Mouse (Mus musculus): Measurements from ENCODE around the gene Rreb1. TPM values are rescaled to one million over a fixed set of nuclear protein-coding genes. Genes with fewer than 3 reads are reported as not detected.

The Rreb1 gene
- total and polyA plus RNA-seq, 2 experiments from 2014 or later = 2.3 to 6.0 TPM

- ATAC-seq (no peak), DNase-seq (ENCODE audit: low spot score) (no peak)
- no peaks in the 10 kb centered on the region for H3K27me3 ChIP-seq (ENCODE audit: insufficient read depth, low read length)
- TF ChIP-seq CTCF (IDR thresholded peaks at IDR 0.05; ENCODE audit: low read depth) = no peak
- no peak overlapping the region for H3K4me3 ChIP-seq (ENCODE audit: low read length)
- H3K9ac ChIP-seq (replicated peaks; ENCODE audit: low read length) = no peak overlapping the region
- no peaks in the 10 kb centered on the region for H3K4me1 ChIP-seq (ENCODE audit: insufficient read depth, low read length)
- 83% methylated on average over 8 of the region's 8 CpGs for WGBS
- H3K9me3 ChIP-seq (ENCODE audit: low read length) = no peaks in the 10 kb centered on the region
- H3K36me3 ChIP-seq (ENCODE audit: insufficient read depth, low read length) = no peaks in the 10 kb centered on the region
- H3K4me2 ChIP-seq (ENCODE audit: low read depth, low read length) = no peak overlapping the region
- no peak overlapping the region for H3K27ac ChIP-seq
Observed at GRCm38 (mm10) chr13:37882521-37882920, 104.3 kb downstream of the Rreb1 start.

GRCm38 (mm10) chr13:37883008-37883407 lies 104.8 kb downstream of the Rreb1 start:
- H3K9ac ChIP-seq (replicated peaks; ENCODE audit: low read length) = no peak overlapping the region
- H3K4me2 ChIP-seq (ENCODE audit: low read depth, low read length) = no peak overlapping the region
- ATAC-seq (no peak), DNase-seq (ENCODE audit: low spot score) (no peak)
- no peak overlapping the region for H3K27ac ChIP-seq
- H3K4me3 ChIP-seq (ENCODE audit: low read length) = no peak overlapping the region
- no peaks in the 10 kb centered on the region for H3K27me3 ChIP-seq (ENCODE audit: insufficient read depth, low read length)
- no peaks in the 10 kb centered on the region for H3K4me1 ChIP-seq (ENCODE audit: insufficient read depth, low read length)
- no peak for TF ChIP-seq CTCF (IDR thresholded peaks at IDR 0.05; ENCODE audit: low read depth)
- no peaks in the 10 kb centered on the region for H3K36me3 ChIP-seq (ENCODE audit: insufficient read depth, low read length)
- no peaks in the 10 kb centered on the region for H3K9me3 ChIP-seq (ENCODE audit: low read length)
- WGBS = 89% methylated on average over 5 of the region's 5 CpGs

GRCm38 (mm10) chr13:37885392-37885791 lies 107.2 kb downstream of the Rreb1 start:
- TF ChIP-seq CTCF (IDR thresholded peaks at IDR 0.05; ENCODE audit: low read depth) = no peak
- Histone ChIP-seq H3K4me2 (ENCODE audit: low read depth, low read length) (no peak overlapping the region), H3K27ac (no peak overlapping the region), H3K27me3 (ENCODE audit: insufficient read depth, low read length) (no peaks in the 10 kb centered on the region), H3K36me3 (ENCODE audit: insufficient read depth, low read length) (no peaks in the 10 kb centered on the region), H3K4me3 (ENCODE audit: low read length) (no peak overlapping the region), H3K9me3 (ENCODE audit: low read length) (no peaks in the 10 kb centered on the region), H3K9ac (replicated peaks; ENCODE audit: low read length) (no peak overlapping the region), H3K4me1 (ENCODE audit: insufficient read depth, low read length) (no peaks in the 10 kb centered on the region)
- ATAC-seq = no peak
- 82% methylated on average over 2 of the region's 2 CpGs for WGBS
- DNase-seq (ENCODE audit: low spot score) = no peak

- H3K4me1 ChIP-seq (ENCODE audit: insufficient read depth, low read length) = no peaks in the 10 kb centered on the region
- 91% methylated on average over 6 of the region's 6 CpGs for WGBS
- ATAC-seq = no peak
- no peak for TF ChIP-seq CTCF (IDR thresholded peaks at IDR 0.05; ENCODE audit: low read depth)
- H3K9ac ChIP-seq (replicated peaks; ENCODE audit: low read length) = no peak overlapping the region
- H3K27me3 ChIP-seq (ENCODE audit: insufficient read depth, low read length) = no peaks in the 10 kb centered on the region
- H3K4me2 ChIP-seq (ENCODE audit: low read depth, low read length) = no peak overlapping the region
- H3K9me3 ChIP-seq (ENCODE audit: low read length) = no peaks in the 10 kb centered on the region
- DNase-seq (ENCODE audit: low spot score) = no peak
- no peak overlapping the region for H3K4me3 ChIP-seq (ENCODE audit: low read length)
- H3K27ac ChIP-seq = no peak overlapping the region
- no peaks in the 10 kb centered on the region for H3K36me3 ChIP-seq (ENCODE audit: insufficient read depth, low read length)
Observed at GRCm38 (mm10) chr13:37886024-37886423, 107.8 kb downstream of the Rreb1 start.

GRCm38 (mm10) chr13:37894756-37895155 lies 116.6 kb downstream of the Rreb1 start:
- DNase-seq (ENCODE audit: low spot score) = no peak
- Histone ChIP-seq H3K36me3 (ENCODE audit: insufficient read depth, low read length) (no peaks in the 10 kb centered on the region), H3K9me3 (ENCODE audit: low read length) (no peaks in the 10 kb centered on the region), H3K4me1 (ENCODE audit: insufficient read depth, low read length) (no peaks in the 10 kb centered on the region), H3K4me3 (ENCODE audit: low read length) (no peak overlapping the region), H3K9ac (replicated peaks; ENCODE audit: low read length) (no peak overlapping the region), H3K27ac (no peak overlapping the region), H3K27me3 (ENCODE audit: insufficient read depth, low read length) (no peaks in the 10 kb centered on the region), H3K4me2 (ENCODE audit: low read depth, low read length) (no peak overlapping the region)
- ATAC-seq = no peak
- WGBS = 88% methylated on average over 8 of the region's 8 CpGs
- TF ChIP-seq CTCF (IDR thresholded peaks at IDR 0.05; ENCODE audit: low read depth) = no peak

GRCm38 (mm10) chr13:37895564-37896254 lies 117.5 kb downstream of the Rreb1 start:
- H3K9me3 ChIP-seq (ENCODE audit: low read length) = no peaks in the 10 kb centered on the region
- no peaks in the 10 kb centered on the region for H3K4me1 ChIP-seq (ENCODE audit: insufficient read depth, low read length)
- DNase-seq (ENCODE audit: low spot score) = no peak
- no peaks in the 10 kb centered on the region for H3K27me3 ChIP-seq (ENCODE audit: insufficient read depth, low read length)
- WGBS = 82% methylated on average over 6 of the region's 6 CpGs
- no peak overlapping the region for H3K4me3 ChIP-seq (ENCODE audit: low read length)
- no peak for ATAC-seq
- no peak for TF ChIP-seq CTCF (IDR thresholded peaks at IDR 0.05; ENCODE audit: low read depth)
- no peak overlapping the region for H3K4me2 ChIP-seq (ENCODE audit: low read depth, low read length)
- H3K27ac ChIP-seq = no peak overlapping the region
- no peaks in the 10 kb centered on the region for H3K36me3 ChIP-seq (ENCODE audit: insufficient read depth, low read length)
- H3K9ac ChIP-seq (replicated peaks; ENCODE audit: low read length) = no peak overlapping the region

- H3K4me2 ChIP-seq (ENCODE audit: low read depth, low read length) = no peak overlapping the region
- no peaks in the 10 kb centered on the region for H3K9me3 ChIP-seq (ENCODE audit: low read length)
- no peak for DNase-seq (ENCODE audit: low spot score)
- H3K27ac ChIP-seq = no peak overlapping the region
- no peak overlapping the region for H3K4me3 ChIP-seq (ENCODE audit: low read length)
- WGBS = 89% methylated on average over 1 of the region's 1 CpGs
- no peaks in the 10 kb centered on the region for H3K4me1 ChIP-seq (ENCODE audit: insufficient read depth, low read length)
- no peaks in the 10 kb centered on the region for H3K36me3 ChIP-seq (ENCODE audit: insufficient read depth, low read length)
- no peaks in the 10 kb centered on the region for H3K27me3 ChIP-seq (ENCODE audit: insufficient read depth, low read length)
- no peak for ATAC-seq
- TF ChIP-seq CTCF (IDR thresholded peaks at IDR 0.05; ENCODE audit: low read depth) = no peak
- no peak overlapping the region for H3K9ac ChIP-seq (replicated peaks; ENCODE audit: low read length)
Observed at GRCm38 (mm10) chr13:37896423-37896822, 118.2 kb downstream of the Rreb1 start.
